In genomic region chr8:117672558-117672957, GRCm38 (mm10) we compare ENCODE assay signal across 21 mouse cellular contexts. TPM values are rescaled to one million over a fixed set of nuclear protein-coding genes. Genes with fewer than 3 reads are reported as not detected.
"Had no signal": no experiment of that assay in that cellular context is flagged by ENCODE, and none has a peak within 500 bp of the region (broad histone marks: within the 10 kb centered on the region; RNA-seq: fewer than 3 reads in every experiment).

No protein-coding gene starts in this region.

- H3K27me3 ChIP-seq: intestine, embryonic 15.5 days; limb, embryonic 12.5 days; limb, embryonic 15.5 days had no signal

- DNase-seq: kidney, adult 2 months; kidney, postnatal 10 days; kidney, postnatal 4 days; left cerebral cortex, postnatal 4 days; lung, adult 18-20 months; lung, postnatal 10 days; lung, postnatal 36 days; midbrain, embryonic 14.5 days; thymus, postnatal 25 days had no signal

- H3K9me3 ChIP-seq: intestine, embryonic 15.5 days; limb, embryonic 12.5 days; limb, embryonic 15.5 days; lung, embryonic 15.5 days had no signal

- H3K36me3 ChIP-seq: intestine, embryonic 15.5 days; limb, embryonic 12.5 days; limb, embryonic 15.5 days; lung, embryonic 15.5 days had no signal

- H3K27ac ChIP-seq: intestine, embryonic 15.5 days; limb, embryonic 12.5 days; limb, embryonic 15.5 days; lung, embryonic 15.5 days had no signal

RNA-seq across cellular contexts. Expression of gene Hsd17b2, which starts 29.1 kb away (rescaled TPM):
- total RNA-seq: layer of hippocampus, postnatal 14 days; left cerebral cortex, adult 8-10 months; left cerebral cortex, postnatal 4 days; megakaryocyte progenitor cell, adult 5-6 weeks; megakaryocyte-erythroid progenitor cell, adult 5-6 weeks; midbrain, postnatal 0 days had no signal
- polyA plus RNA-seq: limb, embryonic 12.5 days; midbrain, embryonic 11.5 days; midbrain, embryonic 14.5 days; neural tube, embryonic 11.5 days; spleen, adult 2 months had no signal
